Mouse (Mus musculus) small intestine, adult 2 months (tissue): ENCODE data around the gene Islr2. TPM values are rescaled to one million over a fixed set of nuclear protein-coding genes. Genes with fewer than 3 reads are reported as not detected.

ENCODE experiments used
- H3K27ac ChIP-seq: fragments of 200-500 bp; 2 replicates; pipeline ENCODE4 v1.5.1; 2012; ENCODE audit warnings: low read depth, low read length, control low read depth, inconsistent platforms; ENCODE audit not compliant: insufficient read depth
- H3K27me3 ChIP-seq: fragments of 200-500 bp; 2 replicates; pipeline ENCODE4 v1.6.1; 2012; ENCODE audit warnings: mild to moderate bottlenecking, moderate library complexity, low read length, inconsistent platforms; ENCODE audit not compliant: control insufficient read depth, insufficient read depth
- H3K36me3 ChIP-seq: fragments of 200-500 bp; 2 replicates; pipeline ENCODE4 v1.6.1; 2012; ENCODE audit warnings: mild to moderate bottlenecking, low read length, control low read depth, inconsistent platforms; ENCODE audit not compliant: control insufficient read depth, insufficient read depth
- H3K4me1 ChIP-seq: fragments of 200-500 bp; 2 replicates; pipeline ENCODE4 v1.6.1; 2012; ENCODE audit warnings: low read length, inconsistent platforms, mixed read lengths; ENCODE audit not compliant: control insufficient read depth, insufficient read depth, insufficient read length
- H3K4me3 ChIP-seq: fragments of 200-500 bp; 2 replicates; pipeline ENCODE4 v1.5.1; 2012; ENCODE audit warnings: low read depth, mild to moderate bottlenecking, control low read depth, inconsistent platforms, low read length, moderate library complexity
- CTCF ChIP-seq: fragments of 200-500 bp; IDR thresholded peaks from 2 replicates; pipeline ENCODE4 v1.5.1; 2012; ENCODE audit warnings: low read depth, mild to moderate bottlenecking, control low read depth, inconsistent platforms, low read length, moderate library complexity, mixed read lengths; ENCODE audit not compliant: insufficient replicate concordance, insufficient read length; ENCODE audit errors: extremely low read depth
- POLR2A ChIP-seq: fragments of 200-500 bp; IDR thresholded peaks from 2 replicates; pipeline ENCODE4 v1.6.1; 2012; ENCODE audit warnings: low read depth, mild to moderate bottlenecking, control low read depth, inconsistent platforms, low read length, moderate library complexity
- WGBS: fragments of 180-500 bp; shearing (Covaris S2); methylation state at CpG from one replicate; pipeline ENCODE4 v1.1.7; 2018; 5-methylcytosine and 5-hydroxymethylcytosine counted together
- polyA plus RNA-seq: library from polyadenylated mRNA; depleted of rRNA; stranded (reverse); fragments of >200 nt; gene quantifications from 2 replicates; pipeline ENCODE4 v1.2.3, GENCODE M21; 2012

The Islr2 gene
- polyA plus RNA-seq, 1 experiment = 1.3 TPM

DNA sequence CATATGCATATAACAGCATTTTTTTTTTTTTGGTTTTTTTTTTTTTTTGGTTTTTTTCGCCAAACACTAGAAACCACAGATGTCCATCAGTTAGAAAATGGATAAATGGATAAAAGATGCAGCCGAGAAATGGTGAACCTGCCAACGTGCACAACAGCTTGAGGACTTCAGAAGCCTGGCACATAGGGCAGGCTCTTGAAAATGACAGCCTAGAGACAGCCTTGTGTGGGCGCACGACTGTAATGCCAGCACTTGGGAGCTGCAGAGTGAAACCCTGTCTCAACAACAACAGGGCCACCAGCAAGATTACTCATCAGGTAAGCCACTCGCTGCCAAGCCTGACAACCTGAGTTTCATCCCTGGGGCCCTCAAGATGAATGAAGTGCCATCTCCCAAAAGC, 34.7 kb downstream of the Islr2 start:
- Histone ChIP-seq H3K27me3 (no peaks in the 10 kb centered on the region; the same call in 1 of the 2 replicates), H3K27ac (no peak overlapping the region), H3K4me3 (no peak overlapping the region), H3K4me1 (no peaks in the 10 kb centered on the region), H3K36me3 (no peaks in the 10 kb centered on the region)
- 85% methylated on average over 6 of the region's 6 CpGs for WGBS
- TF ChIP-seq CTCF (no peak), POLR2A (no peak)

DNA sequence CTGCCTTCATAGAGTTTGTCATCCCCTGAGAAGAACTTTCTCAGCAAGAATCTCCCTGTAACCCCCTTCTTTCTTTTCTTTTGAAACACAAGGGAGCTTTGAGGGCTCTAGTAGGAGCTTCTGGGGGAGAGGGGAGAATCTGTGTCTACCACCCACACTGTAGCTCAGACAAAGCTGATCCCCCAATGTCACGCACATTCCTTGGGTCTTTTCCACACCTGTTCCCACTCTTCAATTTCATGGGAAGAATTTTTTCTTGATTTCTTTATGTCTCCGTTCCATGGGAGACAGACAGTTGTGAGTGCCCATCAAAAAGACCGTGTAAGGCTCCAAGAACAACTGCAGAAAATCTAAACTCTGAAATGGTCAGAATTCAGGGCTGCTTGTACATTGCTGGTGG, 35.2 kb downstream of the Islr2 start:
- H3K27ac ChIP-seq = no peak overlapping the region
- H3K4me3 ChIP-seq = no peak overlapping the region
- WGBS = 84% methylated on average over 3 of the region's 3 CpGs
- H3K4me1 ChIP-seq = no peaks in the 10 kb centered on the region
- no peaks in the 10 kb centered on the region for H3K36me3 ChIP-seq
- TF ChIP-seq POLR2A (no peak), CTCF (no peak)
- H3K27me3 ChIP-seq = no peaks in the 10 kb centered on the region; the same call in 1 of the 2 replicates

DNA sequence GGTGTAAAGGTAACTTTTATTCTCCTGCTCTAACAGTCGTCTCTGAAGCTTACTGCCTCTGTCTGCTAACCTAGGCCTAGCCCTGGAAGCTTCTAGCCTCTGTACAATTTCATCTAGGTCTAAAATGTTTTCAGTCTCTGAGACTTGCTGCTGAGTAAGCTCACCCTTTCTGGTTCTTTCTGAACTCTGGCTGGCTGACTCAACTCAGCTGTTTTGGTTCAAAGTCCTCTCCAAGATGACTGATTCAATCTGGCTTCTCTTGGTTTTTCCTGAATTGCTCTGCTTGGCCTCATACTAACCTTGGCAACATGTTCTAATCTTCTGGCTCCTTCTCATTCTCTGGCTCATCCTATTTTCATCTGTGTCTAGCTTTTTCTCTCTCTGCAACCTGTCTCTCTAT, 38.3 kb downstream of the Islr2 start:
- no peaks in the 10 kb centered on the region for H3K4me1 ChIP-seq

DNA sequence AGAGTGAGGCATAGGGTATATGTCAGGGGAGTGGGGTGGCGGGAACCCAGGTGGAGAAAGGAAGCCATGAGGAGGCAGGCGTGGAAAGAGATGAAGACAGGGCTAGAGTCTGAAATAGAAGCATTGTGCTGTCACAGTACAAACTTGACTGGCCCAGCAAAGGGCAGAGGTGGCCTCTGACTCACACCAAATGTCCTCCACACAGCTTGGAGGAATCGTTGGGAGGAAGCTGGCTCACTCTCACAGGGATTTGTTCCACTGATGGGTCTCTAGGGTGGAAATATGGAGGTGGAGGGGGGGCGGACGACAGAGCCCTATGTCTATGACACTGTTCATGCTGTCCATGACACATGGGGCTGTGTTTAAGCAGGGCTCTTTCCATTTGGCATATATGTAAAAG, 41.0 kb downstream of the Islr2 start:
- Histone ChIP-seq H3K27me3 (no peaks in the 10 kb centered on the region), H3K4me3 (no peak overlapping the region), H3K27ac (no peak overlapping the region), H3K4me1 (no peaks in the 10 kb centered on the region), H3K36me3 (no peaks in the 10 kb centered on the region)
- TF ChIP-seq CTCF = no peak
- TF ChIP-seq POLR2A = no peak
- 69% methylated on average over 5 of the region's 5 CpGs for WGBS

More for the DNA sequence above, 38.3 kb downstream of the Islr2 start:
- Histone ChIP-seq H3K27ac (no peak overlapping the region), H3K27me3 (no peaks in the 10 kb centered on the region), H3K36me3 (no peaks in the 10 kb centered on the region), H3K4me3 (no peak overlapping the region)
- 77% methylated on average over 1 of the region's 1 CpGs for WGBS
- no peak for TF ChIP-seq CTCF
- no peak for TF ChIP-seq POLR2A

DNA sequence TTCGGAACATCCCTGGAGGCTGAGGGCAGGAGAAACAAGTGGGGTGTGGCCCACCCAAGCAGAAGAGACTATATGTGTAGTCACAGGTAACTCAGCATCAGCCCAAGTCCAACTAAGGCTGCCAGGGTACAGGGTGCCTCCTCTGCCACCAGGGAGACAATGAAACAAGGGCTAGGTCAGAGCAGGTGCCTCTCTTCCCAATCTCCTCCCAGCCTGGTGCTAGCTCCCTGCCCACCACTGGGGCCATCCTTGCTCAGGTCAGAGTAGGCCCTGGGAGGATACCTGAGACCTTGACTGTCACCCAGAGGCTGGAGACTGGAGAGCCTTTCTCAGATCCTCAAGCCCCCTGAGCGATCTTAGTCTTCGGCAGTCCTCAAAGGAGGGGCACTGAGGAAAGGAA, 41.9 kb downstream of the Islr2 start:
- TF ChIP-seq CTCF (no peak), POLR2A (no peak)
- Histone ChIP-seq H3K4me3 (no peak overlapping the region), H3K27me3 (no peaks in the 10 kb centered on the region), H3K27ac (no peak overlapping the region), H3K4me1 (peaks cover 4% of the 10 kb centered on the region; the same call in 1 of the 2 replicates), H3K36me3 (no peaks in the 10 kb centered on the region)
- 80% methylated on average over 3 of the region's 3 CpGs for WGBS

DNA sequence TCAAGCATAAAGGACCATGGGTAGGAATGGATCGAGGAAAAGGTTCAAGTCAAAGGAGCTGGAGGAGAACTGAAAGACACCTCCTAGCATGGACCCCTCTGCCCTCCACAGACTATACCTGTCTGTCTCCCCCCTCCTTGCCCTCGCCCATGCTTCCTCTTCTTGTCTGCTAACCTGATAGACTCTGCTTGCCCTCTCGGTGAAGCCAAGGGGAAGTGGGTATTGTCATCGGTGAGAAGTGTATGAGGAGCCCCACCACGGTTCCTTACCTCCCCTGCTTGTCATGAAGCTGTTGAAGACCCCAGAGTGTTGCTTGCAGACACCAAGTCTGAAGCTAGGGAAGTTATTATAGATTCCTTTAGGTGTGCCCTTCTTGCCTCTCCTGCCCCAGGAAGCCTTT, 43.8 kb downstream of the Islr2 start:
- WGBS = 68% methylated on average over 5 of the region's 5 CpGs

DNA sequence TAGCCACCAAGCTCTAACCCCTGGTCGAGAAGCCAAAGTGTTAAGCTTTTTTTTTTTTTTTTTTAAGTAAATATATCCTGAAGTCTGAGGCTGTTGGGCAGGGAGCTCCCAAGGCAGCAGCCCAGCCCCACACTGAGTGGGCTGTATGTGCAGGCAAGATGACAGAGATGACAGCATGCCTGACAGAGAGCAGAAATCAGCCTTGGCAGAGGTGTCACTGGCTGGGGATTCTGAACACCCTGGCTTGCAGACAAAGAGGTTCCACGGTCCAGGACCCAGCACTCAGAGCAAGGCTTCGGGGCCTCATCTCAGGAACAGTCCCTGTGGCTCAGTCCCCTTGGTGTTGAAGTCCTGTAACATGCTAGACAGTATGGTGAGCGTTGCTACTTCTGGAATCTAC, 44.3 kb downstream of the Islr2 start:
- TF ChIP-seq POLR2A (no peak), CTCF (no peak)
- Histone ChIP-seq H3K4me3 (no peak overlapping the region), H3K27ac (no peak overlapping the region), H3K36me3 (no peaks in the 10 kb centered on the region), H3K4me1 (peaks cover 6% of the 10 kb centered on the region; the same call in 1 of the 2 replicates), H3K27me3 (no peaks in the 10 kb centered on the region)
- 35% methylated on average over 4 of the region's 4 CpGs for WGBS

More for the DNA sequence above, 43.8 kb downstream of the Islr2 start:
- Histone ChIP-seq H3K4me1 (peaks cover 6% of the 10 kb centered on the region; the same call in 1 of the 2 replicates), H3K27me3 (no peaks in the 10 kb centered on the region), H3K4me3 (no peak overlapping the region), H3K27ac (no peak overlapping the region), H3K36me3 (no peaks in the 10 kb centered on the region)
- no peak for TF ChIP-seq POLR2A
- no peak for TF ChIP-seq CTCF
